Mouse (Mus musculus) hindbrain, postnatal 0 days (tissue): Measurements from ENCODE around the gene Snx27. TPM values are rescaled to one million over a fixed set of nuclear protein-coding genes. Genes with fewer than 3 reads are reported as not detected.

Source experiments
- ATAC-seq: fragments of 200-750 bp; cut with Nextera tagmentation; 2 replicates; pipeline ENCODE4 v1.8.0; 2017; ENCODE audit warnings: mild to moderate bottlenecking, moderate TSS enrichment, moderate library complexity
- DNase-seq: peaks from one replicate; pipeline ENCODE4 v3.0.0-alpha.2; 2015; ENCODE audit warnings: low spot score
- H3K27ac ChIP-seq: fragments of 300-500 bp; sonication (generic); 2 replicates; pipeline ENCODE4 v1.5.1; 2014; ENCODE audit warnings: mild to moderate bottlenecking
- H3K27me3 ChIP-seq: fragments of 300-500 bp; sonication (generic); 2 replicates; pipeline ENCODE4 v1.6.1; 2014; ENCODE audit warnings: low read length, mixed read lengths; ENCODE audit not compliant: insufficient read depth
- H3K36me3 ChIP-seq: fragments of 300-500 bp; sonication (generic); 2 replicates; pipeline ENCODE4 v1.6.1; 2014; ENCODE audit warnings: low read length, mixed read lengths; ENCODE audit not compliant: insufficient read depth
- H3K4me1 ChIP-seq: fragments of 300-500 bp; sonication (generic); 2 replicates; pipeline ENCODE4 v1.6.1; 2014; ENCODE audit warnings: antibody characterized with exemption, low read length, mixed read lengths; ENCODE audit not compliant: insufficient read depth
- H3K4me2 ChIP-seq: fragments of 300-500 bp; sonication (generic); 2 replicates; pipeline ENCODE4 v1.6.1; 2014; ENCODE audit warnings: low read depth, mild to moderate bottlenecking, low read length, moderate library complexity, mixed read lengths
- H3K4me3 ChIP-seq: fragments of 300-500 bp; sonication (generic); 2 replicates; pipeline ENCODE4 v1.5.1; 2014; ENCODE audit warnings: low read length
- H3K9ac ChIP-seq: fragments of 300-500 bp; sonication (generic); replicated peaks from 2 replicates; pipeline ENCODE4 v1.6.1; 2014; ENCODE audit warnings: mild to moderate bottlenecking, low read length, moderate library complexity, mixed read lengths
- H3K9me3 ChIP-seq: fragments of 300-500 bp; sonication (generic); 2 replicates; pipeline ENCODE4 v1.6.1; 2016; ENCODE audit warnings: low read length, mixed read lengths
- CTCF ChIP-seq: IDR thresholded peaks from 2 replicates; pipeline ENCODE4 v1.5.1; 2016; ENCODE audit warnings: antibody characterized with exemption, control low read depth, low read depth
- WGBS: fragments of 180-500 bp; shearing (Covaris S2); extraction: QIAGEN DNeasy Blood & Tissue Kit; methylation state at CpG from one replicate; pipeline ENCODE4 v1.1.7; 2014; 5-methylcytosine and 5-hydroxymethylcytosine counted together
- polyA plus RNA-seq: library from polyadenylated mRNA; unstranded; fragments of >200 nt; fragmentation: Nextera tagmentation; extraction: Ambion mirVana; gene quantifications from 2 replicates; pipeline ENCODE4 v1.2.1, GENCODE M21; 2015
- total RNA-seq: library from RNA; depleted of rRNA; stranded (reverse); fragments of >200 nt; gene quantifications from 2 replicates; pipeline ENCODE4 v1.2.3, GENCODE M21; 2014

Snx27 gene
- total and polyA plus RNA-seq, 2 experiments from 2014 or later, result 71.3 to 81.7 TPM

GRCm38 (mm10) chr3:94559931-94560429 lies 22.5 kb downstream of the Snx27 start:
- TF ChIP-seq CTCF, result no peak
- Histone ChIP-seq H3K27ac (no peak overlapping the region), H3K4me1 (no peaks in the 10 kb centered on the region), H3K9ac (no peak overlapping the region), H3K9me3 (no peaks in the 10 kb centered on the region), H3K27me3 (no peaks in the 10 kb centered on the region), H3K4me2 (no peak overlapping the region), H3K4me3 (no peak overlapping the region), H3K36me3 (peaks cover 7% of the 10 kb centered on the region; the same call in 1 of the 2 replicates)
- no peak for DNase-seq
- 83% methylated on average over 5 of the region's 5 CpGs for WGBS
- ATAC-seq, result no peak

- no peaks in the 10 kb centered on the region for H3K27me3 ChIP-seq
- DNase-seq (no peak), ATAC-seq (no peak)
- H3K36me3 ChIP-seq, result no peaks in the 10 kb centered on the region
- H3K27ac ChIP-seq, result no peak overlapping the region
- no peaks in the 10 kb centered on the region for H3K4me1 ChIP-seq
- TF ChIP-seq CTCF, result no peak
- WGBS, result 79% methylated on average over 2 of the region's 2 CpGs
- H3K9ac ChIP-seq, result no peak overlapping the region
- no peaks in the 10 kb centered on the region for H3K9me3 ChIP-seq
- H3K4me3 ChIP-seq, result no peak overlapping the region
- no peak overlapping the region for H3K4me2 ChIP-seq
Observed at GRCm38 (mm10) chr3:94549041-94549440, 33.5 kb downstream of the Snx27 start.

GRCm38 (mm10) chr3:94537187-94537586 lies 45.3 kb downstream of the Snx27 start:
- H3K27me3 ChIP-seq, result no peaks in the 10 kb centered on the region
- no peak for ATAC-seq
- H3K27ac ChIP-seq, result no peak overlapping the region
- H3K4me1 ChIP-seq, result no peaks in the 10 kb centered on the region
- H3K4me3 ChIP-seq, result no peak overlapping the region
- no peak for TF ChIP-seq CTCF
- WGBS, result 78% methylated on average over 3 of the region's 3 CpGs
- no peak overlapping the region for H3K4me2 ChIP-seq
- no peaks in the 10 kb centered on the region for H3K36me3 ChIP-seq
- no peak overlapping the region for H3K9ac ChIP-seq
- DNase-seq, result no peak
- no peaks in the 10 kb centered on the region for H3K9me3 ChIP-seq

DNA sequence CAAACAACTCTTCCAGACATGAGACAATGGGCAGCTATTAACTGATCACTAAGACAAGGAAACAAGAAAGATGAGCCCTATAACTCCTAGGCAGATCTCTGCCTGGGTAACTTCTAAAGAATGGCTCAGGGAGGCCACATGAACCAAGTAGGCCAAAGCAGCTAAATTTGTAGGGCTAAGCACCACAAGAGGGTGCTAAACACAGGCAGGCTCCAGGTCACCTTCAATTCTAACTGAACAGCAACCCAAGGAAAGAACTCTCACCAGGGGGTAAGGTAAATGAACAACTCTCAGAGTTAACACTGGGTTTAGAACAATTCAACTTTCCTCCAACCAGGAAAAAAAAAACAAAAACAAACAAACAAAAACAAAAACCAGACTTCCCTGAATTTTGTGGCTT lies 48.5 kb downstream of the Snx27 start:
- ATAC-seq, result no peak
- TF ChIP-seq CTCF, result peak; percentile 64
- no peaks in the 10 kb centered on the region for H3K27me3 ChIP-seq
- H3K4me1 ChIP-seq, result no peaks in the 10 kb centered on the region
- H3K4me3 ChIP-seq, result no peak overlapping the region
- DNase-seq, result peak; percentile 48
- H3K4me2 ChIP-seq, result no peak overlapping the region
- H3K36me3 ChIP-seq, result 0 out of 2 replicates have a peak, but pooled peaks cover 6% of the 10 kb centered on the region
- no peak overlapping the region for H3K9ac ChIP-seq
- H3K9me3 ChIP-seq, result no peaks in the 10 kb centered on the region
- no peak overlapping the region for H3K27ac ChIP-seq

DNA sequence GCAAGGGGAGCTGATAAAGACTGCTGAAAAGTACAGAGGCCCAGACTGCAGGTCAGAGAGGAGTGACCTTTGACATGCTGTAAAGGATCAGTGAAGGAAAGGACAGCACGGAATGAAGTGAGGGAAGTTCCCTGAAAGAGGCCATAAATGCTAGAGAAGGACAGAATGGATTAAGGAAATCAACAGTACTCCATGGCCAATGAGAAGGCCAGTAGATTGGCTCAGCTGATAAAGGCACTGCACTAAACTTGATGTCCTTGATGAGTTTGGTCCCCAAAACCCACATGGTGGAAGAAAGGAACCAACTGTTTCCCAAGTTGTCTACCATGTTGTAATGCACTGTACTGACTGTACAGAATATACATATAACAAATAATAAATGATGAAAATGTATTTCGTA lies 55.8 kb downstream of the Snx27 start:
- no peak overlapping the region for H3K9ac ChIP-seq
- no peak overlapping the region for H3K4me3 ChIP-seq
- 78% methylated on average over 2 of the region's 2 CpGs for WGBS
- DNase-seq (no peak), ATAC-seq (no peak)
- no peaks in the 10 kb centered on the region for H3K9me3 ChIP-seq
- H3K36me3 ChIP-seq, result peaks cover 18% of the 10 kb centered on the region
- H3K4me2 ChIP-seq, result no peak overlapping the region
- no peak for TF ChIP-seq CTCF
- no peak overlapping the region for H3K27ac ChIP-seq
- no peaks in the 10 kb centered on the region for H3K27me3 ChIP-seq
- H3K4me1 ChIP-seq, result no peaks in the 10 kb centered on the region

DNA sequence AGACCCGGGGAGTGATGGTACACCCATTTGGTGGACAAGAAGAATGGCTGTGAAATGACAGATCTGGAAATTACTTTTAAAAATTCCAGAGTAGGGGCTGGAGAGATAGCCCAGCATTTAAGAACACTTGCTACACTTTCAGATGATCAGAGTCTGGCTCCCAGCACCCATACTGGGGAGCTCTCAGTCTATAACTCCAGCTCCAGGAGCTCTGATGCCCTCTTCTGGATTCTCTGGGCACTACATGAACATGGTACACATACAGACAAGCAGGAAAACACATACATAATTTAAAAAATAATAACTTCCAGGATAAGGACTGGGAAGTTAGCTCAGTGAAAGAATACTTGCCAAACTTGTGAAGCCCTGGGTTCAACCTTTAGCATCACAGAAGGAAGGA lies 75.9 kb downstream of the Snx27 start:
- Histone ChIP-seq H3K4me2 (no peak overlapping the region), H3K9ac (no peak overlapping the region), H3K36me3 (peaks cover 16% of the 10 kb centered on the region; the same call in 1 of the 2 replicates), H3K9me3 (no peaks in the 10 kb centered on the region), H3K27me3 (no peaks in the 10 kb centered on the region), H3K4me3 (no peak overlapping the region), H3K4me1 (no peaks in the 10 kb centered on the region), H3K27ac (no peak overlapping the region)
- ATAC-seq (no peak), DNase-seq (no peak)
- 97% methylated on average over 1 of the region's 1 CpGs for WGBS
- TF ChIP-seq CTCF, result peak; percentile 37

- Histone ChIP-seq H3K27me3 (no peaks in the 10 kb centered on the region), H3K36me3 (peaks cover 6% of the 10 kb centered on the region; the same call in 1 of the 2 replicates), H3K27ac (no peak overlapping the region), H3K9me3 (no peaks in the 10 kb centered on the region), H3K4me3 (no peak overlapping the region), H3K4me2 (no peak overlapping the region), H3K4me1 (no peaks in the 10 kb centered on the region), H3K9ac (no peak overlapping the region)
- DNase-seq (peak; percentile 74), ATAC-seq (peak; percentile 36)
- peak; percentile 88 for TF ChIP-seq CTCF
- WGBS, result 75% methylated on average over 3 of the region's 3 CpGs
Observed at GRCm38 (mm10) chr3:94502243-94502642, 80.3 kb downstream of the Snx27 start.
